Mouse (Mus musculus) heart, embryonic 10.5 days (tissue): Measurements from ENCODE around the gene Podxl2. TPM values are rescaled to one million over a fixed set of nuclear protein-coding genes. Genes with fewer than 3 reads are reported as not detected.

Experiments
- DNase-seq: peaks from one replicate; pipeline ENCODE4 v3.0.0-alpha.2; 2017; ENCODE audit warnings: low spot score
- H3K27ac ChIP-seq: fragments of 300-500 bp; sonication (generic); 2 replicates; pipeline ENCODE4 v1.5.1; 2016; ENCODE audit warnings: mild to moderate bottlenecking
- H3K27me3 ChIP-seq: fragments of 300-500 bp; sonication (generic); 2 replicates; pipeline ENCODE4 v1.6.1; 2016; ENCODE audit warnings: mild to moderate bottlenecking; ENCODE audit not compliant: poor library complexity, insufficient read depth, severe bottlenecking
- H3K36me3 ChIP-seq: fragments of 300-500 bp; sonication (generic); 2 replicates; pipeline ENCODE4 v1.6.1; 2016; ENCODE audit warnings: mild to moderate bottlenecking, moderate library complexity
- H3K4me1 ChIP-seq: fragments of 300-500 bp; sonication (generic); 2 replicates; pipeline ENCODE4 v1.6.1; 2016; ENCODE audit warnings: mild to moderate bottlenecking
- H3K4me3 ChIP-seq: fragments of 300-500 bp; sonication (generic); 2 replicates; pipeline ENCODE4 v1.5.1; 2016; ENCODE audit warnings: mild to moderate bottlenecking, moderate library complexity
- H3K9me3 ChIP-seq: fragments of 300-500 bp; sonication (generic); 2 replicates; pipeline ENCODE4 v1.6.1; 2016; ENCODE audit warnings: mild to moderate bottlenecking, moderate library complexity
- WGBS: fragments of 180-500 bp; shearing (Covaris S2); methylation state at CpG from one replicate; pipeline ENCODE4 v1.1.7; 2016; 5-methylcytosine and 5-hydroxymethylcytosine counted together
- polyA plus RNA-seq: library from polyadenylated mRNA; unstranded; fragments of >200 nt; fragmentation: Nextera tagmentation; extraction: Ambion mirVana; gene quantifications from 2 replicates; pipeline ENCODE4 v1.2.1, GENCODE M21; 2016

Gene Podxl2
- polyA plus RNA-seq, 1 experiment from 2014 or later = 26.7 TPM

GRCm38 (mm10) chr6:88812886-88813285, 62.0 kb downstream of the Podxl2 start:
- 0 out of 2 replicates have a peak, but pooled peaks cover 5% of the 10 kb centered on the region for H3K27me3 ChIP-seq
- no peak overlapping the region for H3K27ac ChIP-seq
- no peaks in the 10 kb centered on the region for H3K36me3 ChIP-seq
- H3K4me3 ChIP-seq = no peak overlapping the region
- H3K9me3 ChIP-seq = no peaks in the 10 kb centered on the region
- H3K4me1 ChIP-seq = peaks cover 42% of the 10 kb centered on the region
- WGBS = 58% methylated on average over 3 of the region's 3 CpGs
- DNase-seq = no peak

GRCm38 (mm10) chr6:88811880-88812400, 62.9 kb downstream of the Podxl2 start:
- H3K4me1 ChIP-seq = peaks cover 42% of the 10 kb centered on the region
- H3K27ac ChIP-seq = 0 out of 2 replicates have a peak overlapping the region, but pooled peaks have one; percentile 37

GRCm38 (mm10) chr6:88811396-88811795, 63.4 kb downstream of the Podxl2 start:
- H3K27ac ChIP-seq = 0 out of 2 replicates have a peak overlapping the region, but pooled peaks have one; percentile 37
- WGBS = 40% methylated on average over 7 of the region's 7 CpGs

More at GRCm38 (mm10) chr6:88811880-88812400, 62.9 kb downstream of the Podxl2 start:
- no peak for DNase-seq
- H3K36me3 ChIP-seq = no peaks in the 10 kb centered on the region
- H3K9me3 ChIP-seq = no peaks in the 10 kb centered on the region
- H3K4me3 ChIP-seq = no peak overlapping the region
- 52% methylated on average over 7 of the region's 7 CpGs for WGBS
- H3K27me3 ChIP-seq = 0 out of 2 replicates have a peak, but pooled peaks cover 5% of the 10 kb centered on the region

GRCm38 (mm10) chr6:88810291-88810690, 64.6 kb downstream of the Podxl2 start:
- Histone ChIP-seq H3K4me1 (peaks cover 36% of the 10 kb centered on the region), H3K27me3 (0 out of 2 replicates have a peak, but pooled peaks cover 5% of the 10 kb centered on the region), H3K9me3 (no peaks in the 10 kb centered on the region), H3K36me3 (no peaks in the 10 kb centered on the region), H3K27ac (no peak overlapping the region), H3K4me3 (no peak overlapping the region)
- 51% methylated on average over 3 of the region's 3 CpGs for WGBS
- no peak for DNase-seq

More at GRCm38 (mm10) chr6:88811396-88811795, 63.4 kb downstream of the Podxl2 start:
- Histone ChIP-seq H3K4me1 (peaks cover 42% of the 10 kb centered on the region), H3K36me3 (no peaks in the 10 kb centered on the region), H3K27me3 (0 out of 2 replicates have a peak, but pooled peaks cover 5% of the 10 kb centered on the region), H3K4me3 (no peak overlapping the region), H3K9me3 (no peaks in the 10 kb centered on the region)
- DNase-seq = no peak

DNA sequence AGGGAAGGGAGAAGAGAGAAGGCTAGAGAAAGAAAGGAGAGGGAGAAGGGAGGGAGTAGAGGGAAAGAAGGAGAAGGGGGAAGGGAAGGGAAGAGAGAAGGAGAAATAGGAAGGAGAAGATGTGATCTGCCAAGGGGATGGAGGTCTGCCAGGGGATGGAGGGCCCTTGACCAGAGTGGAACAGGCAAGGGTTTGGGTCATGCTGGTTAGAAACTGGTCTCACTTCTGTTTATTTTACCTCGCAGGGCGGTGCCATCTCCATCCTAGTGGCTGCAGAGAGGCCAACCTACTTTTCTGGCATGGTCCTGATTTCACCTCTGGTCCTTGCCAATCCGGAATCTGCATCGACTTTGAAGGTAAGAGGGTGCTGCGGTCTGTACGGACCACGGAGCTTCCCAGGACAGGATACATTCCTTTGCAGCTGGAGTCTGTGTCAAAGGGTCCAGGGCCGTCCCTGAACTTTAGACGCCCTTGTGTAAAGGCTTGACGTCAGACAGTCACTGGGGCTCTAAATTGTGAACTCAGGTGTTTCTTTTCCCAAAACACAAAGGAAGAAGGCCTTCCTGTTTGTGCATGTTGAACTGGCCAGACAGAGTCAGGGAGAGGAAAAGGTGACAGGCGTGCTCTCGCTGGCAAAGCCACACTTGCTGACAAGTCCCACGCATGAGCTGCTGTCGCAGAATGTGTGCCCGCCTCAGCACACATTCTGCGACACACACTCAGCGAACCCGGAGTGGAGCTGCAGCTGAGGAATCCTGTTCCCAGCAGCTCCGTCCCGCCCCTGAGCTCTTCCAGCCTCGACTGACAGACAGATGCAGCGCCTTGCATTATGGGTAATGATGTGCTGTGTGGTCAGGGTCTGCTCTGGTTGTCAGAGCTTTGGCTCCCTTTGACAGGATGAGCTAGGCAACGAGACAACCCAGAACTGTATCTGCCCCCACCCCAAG, 65.5 kb downstream of the Podxl2 start:
- peak overlapping the region; percentile 44; the same call in 1 of the 2 replicates for H3K27ac ChIP-seq

DNA sequence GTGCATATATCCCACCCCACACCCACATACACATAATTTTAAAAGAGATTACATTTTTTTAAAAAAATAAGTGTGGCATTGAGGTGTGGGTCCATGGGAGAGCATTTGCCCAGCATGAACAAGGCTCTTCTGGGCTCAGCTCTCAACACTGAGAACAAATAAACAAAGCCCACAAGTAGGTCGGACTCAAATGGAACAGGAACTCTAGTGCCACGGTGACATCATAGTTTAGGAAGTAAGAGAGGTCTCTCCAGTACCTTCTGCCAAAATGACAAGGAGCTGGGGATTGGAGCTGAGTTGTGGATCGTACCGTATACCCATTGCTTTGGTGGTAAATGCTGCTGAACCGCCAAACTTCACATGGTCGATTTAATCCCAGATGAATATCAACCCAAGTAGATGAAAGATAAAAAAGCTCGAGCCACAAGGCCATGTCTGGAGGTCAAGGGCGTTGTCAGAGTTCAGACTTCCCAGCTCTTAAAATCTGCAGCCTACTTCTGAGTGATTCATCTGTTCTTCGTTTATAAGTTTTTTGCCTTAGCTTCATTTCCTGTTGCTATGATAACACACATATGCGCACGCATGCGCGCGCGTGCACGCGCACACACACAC, 69.8 kb downstream of the Podxl2 start:
- WGBS = 85% methylated on average over 17 of the region's 17 CpGs
- peaks cover 33% of the 10 kb centered on the region for H3K4me1 ChIP-seq
- no peaks in the 10 kb centered on the region for H3K9me3 ChIP-seq
- no peak for DNase-seq
- H3K4me3 ChIP-seq = no peak overlapping the region
- no peaks in the 10 kb centered on the region for H3K27me3 ChIP-seq
- no peak overlapping the region for H3K27ac ChIP-seq
- no peaks in the 10 kb centered on the region for H3K36me3 ChIP-seq

More for the DNA sequence above, 65.5 kb downstream of the Podxl2 start:
- peaks cover 33% of the 10 kb centered on the region for H3K4me1 ChIP-seq
- no peaks in the 10 kb centered on the region for H3K36me3 ChIP-seq
- WGBS = 58% methylated on average over 23 of the region's 23 CpGs
- 0 out of 2 replicates have a peak, but pooled peaks cover 5% of the 10 kb centered on the region for H3K27me3 ChIP-seq
- no peak overlapping the region for H3K4me3 ChIP-seq
- no peak for DNase-seq
- H3K9me3 ChIP-seq = no peaks in the 10 kb centered on the region

DNA sequence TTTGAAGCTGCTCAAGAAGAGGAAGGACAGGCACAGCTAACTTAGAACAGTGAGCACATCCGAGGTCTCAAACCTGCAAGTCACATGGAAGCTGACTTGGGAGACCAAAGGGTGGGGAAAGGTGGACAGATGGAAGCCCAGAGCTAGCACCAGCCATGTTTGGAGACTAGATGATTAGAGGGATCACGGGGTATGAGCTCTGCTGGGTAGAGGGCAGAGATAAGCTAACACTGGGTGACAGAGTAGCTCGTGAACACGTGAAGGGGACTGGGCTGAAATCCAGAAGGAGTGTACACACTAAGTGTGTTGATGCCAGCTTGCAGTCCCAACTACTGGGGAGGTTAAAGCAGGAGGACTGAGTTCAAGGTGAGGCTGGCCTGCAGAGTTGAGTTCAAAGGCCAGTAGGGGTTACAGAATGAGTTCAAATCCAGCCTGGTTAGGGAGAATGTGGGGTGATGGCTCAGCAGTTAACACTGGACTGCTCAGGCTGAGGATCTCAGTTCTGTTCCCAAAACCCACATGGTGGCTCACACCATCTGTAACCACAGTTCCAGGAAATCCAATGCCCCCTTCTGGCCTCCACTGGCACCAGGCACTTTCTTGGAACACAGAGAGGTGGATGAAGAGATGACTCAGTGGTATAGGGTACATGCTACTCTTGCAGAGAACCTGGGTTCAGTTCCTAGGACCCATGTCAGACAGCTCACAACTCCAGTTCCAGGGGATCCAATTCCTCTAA, 70.7 kb downstream of the Podxl2 start:
- WGBS = 77% methylated on average over 4 of the region's 4 CpGs
- no peak for DNase-seq
- no peaks in the 10 kb centered on the region for H3K36me3 ChIP-seq
- no peaks in the 10 kb centered on the region for H3K27me3 ChIP-seq
- peaks cover 23% of the 10 kb centered on the region for H3K4me1 ChIP-seq
- H3K4me3 ChIP-seq = no peak overlapping the region
- no peak overlapping the region for H3K27ac ChIP-seq
- H3K9me3 ChIP-seq = no peaks in the 10 kb centered on the region

GRCm38 (mm10) chr6:88803051-88803450, 71.8 kb downstream of the Podxl2 start:
- H3K9me3 ChIP-seq = no peaks in the 10 kb centered on the region
- no peak for DNase-seq
- H3K4me1 ChIP-seq = peaks cover 23% of the 10 kb centered on the region
- no peak overlapping the region for H3K4me3 ChIP-seq
- H3K27ac ChIP-seq = 0 out of 2 replicates have a peak overlapping the region, but pooled peaks have one; percentile 22
- WGBS = 79% methylated on average over 7 of the region's 7 CpGs
- H3K27me3 ChIP-seq = no peaks in the 10 kb centered on the region
- H3K36me3 ChIP-seq = no peaks in the 10 kb centered on the region

DNA sequence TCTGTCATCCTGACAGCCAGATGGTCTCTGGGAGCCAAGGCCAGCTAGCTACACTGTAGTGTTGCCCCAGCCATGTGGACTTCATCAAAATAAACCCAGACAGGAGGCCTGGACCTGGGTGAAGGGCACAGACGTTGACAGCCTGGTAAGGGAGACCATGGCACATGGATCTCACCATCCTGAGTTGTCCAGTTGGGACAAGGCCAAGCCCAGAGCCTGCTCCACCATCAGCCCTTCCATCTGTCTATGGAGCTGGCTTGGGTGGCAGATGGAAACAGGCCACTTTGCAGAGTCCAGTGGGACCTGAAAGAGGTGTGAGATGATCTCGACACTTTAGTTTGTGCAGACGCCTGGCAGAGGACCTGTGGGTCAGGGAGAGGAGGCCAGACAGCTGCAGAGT, 74.1 kb downstream of the Podxl2 start:
- Histone ChIP-seq H3K27me3 (peaks cover 5% of the 10 kb centered on the region; the same call in 1 of the 2 replicates), H3K4me1 (peaks cover 23% of the 10 kb centered on the region), H3K27ac (peak overlapping the region; percentile 32; the same call in 1 of the 2 replicates), H3K36me3 (no peaks in the 10 kb centered on the region), H3K9me3 (no peaks in the 10 kb centered on the region), H3K4me3 (no peak overlapping the region)
- WGBS = 18% methylated on average over 3 of the region's 3 CpGs
- DNase-seq = no peak

DNA sequence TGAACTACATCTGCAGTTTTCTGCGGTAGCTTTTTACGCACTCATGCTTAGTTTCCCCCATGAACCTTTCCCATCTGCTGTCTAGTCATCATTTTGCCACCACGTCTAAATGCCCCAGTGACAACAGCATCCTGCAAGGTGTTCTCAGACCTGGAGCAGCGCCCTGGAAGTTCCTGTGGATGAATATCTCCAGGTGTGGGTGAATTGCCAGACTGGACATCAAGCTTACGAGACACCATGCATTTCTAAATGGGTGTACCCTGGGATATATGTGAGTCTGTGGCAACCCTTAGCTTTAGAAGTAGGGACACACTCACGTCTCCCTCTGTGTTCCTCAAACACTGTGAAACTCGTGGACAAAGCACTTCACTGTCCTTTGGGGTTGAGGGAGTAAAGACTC, 74.7 kb downstream of the Podxl2 start:
- H3K27me3 ChIP-seq = peaks cover 5% of the 10 kb centered on the region; the same call in 1 of the 2 replicates
- no peak for DNase-seq
- peaks cover 23% of the 10 kb centered on the region for H3K4me1 ChIP-seq
- H3K36me3 ChIP-seq = no peaks in the 10 kb centered on the region
- WGBS = 81% methylated on average over 7 of the region's 7 CpGs
- peak overlapping the region; percentile 32; the same call in 1 of the 2 replicates for H3K27ac ChIP-seq
- no peaks in the 10 kb centered on the region for H3K9me3 ChIP-seq
- no peak overlapping the region for H3K4me3 ChIP-seq

DNA sequence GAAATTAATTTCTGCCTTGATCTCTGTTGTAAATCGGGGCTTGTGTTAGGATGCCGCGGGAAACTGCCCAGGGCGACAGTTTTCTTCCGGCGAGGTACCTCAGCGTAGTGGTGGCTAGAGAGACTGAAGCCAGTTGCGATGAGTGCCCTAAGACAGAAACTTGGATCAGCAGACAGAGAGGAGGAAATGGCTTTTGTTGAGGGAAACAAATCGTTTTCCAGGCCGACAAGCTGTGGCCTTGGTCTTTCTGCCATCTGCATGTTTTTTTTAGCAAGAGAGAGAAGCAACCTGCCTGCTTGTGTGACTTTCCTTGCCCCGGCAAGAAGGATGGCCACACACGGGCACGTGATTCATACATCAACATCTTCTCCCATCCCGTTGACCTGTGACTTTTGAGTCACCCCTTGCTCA, 80.3 kb downstream of the Podxl2 start:
- peaks cover 18% of the 10 kb centered on the region for H3K4me1 ChIP-seq
- 76% methylated on average over 14 of the region's 14 CpGs for WGBS
- H3K27ac ChIP-seq = no peak overlapping the region

GRCm38 (mm10) chr6:88793872-88794271, 81.0 kb downstream of the Podxl2 start:
- Histone ChIP-seq H3K9me3 (no peaks in the 10 kb centered on the region), H3K4me3 (no peak overlapping the region), H3K4me1 (peaks cover 22% of the 10 kb centered on the region), H3K27me3 (peaks cover 5% of the 10 kb centered on the region; the same call in 1 of the 2 replicates), H3K27ac (no peak overlapping the region), H3K36me3 (no peaks in the 10 kb centered on the region)
- DNase-seq = no peak
- WGBS = 85% methylated on average over 13 of the region's 13 CpGs

More for the DNA sequence above, 80.3 kb downstream of the Podxl2 start:
- no peak overlapping the region for H3K4me3 ChIP-seq
- H3K9me3 ChIP-seq = no peaks in the 10 kb centered on the region
- peaks cover 5% of the 10 kb centered on the region; the same call in 1 of the 2 replicates for H3K27me3 ChIP-seq
- DNase-seq = no peak
- H3K36me3 ChIP-seq = no peaks in the 10 kb centered on the region
